Mouse (Mus musculus): Measurements from ENCODE around the gene Reln. TPM values are rescaled to one million over a fixed set of nuclear protein-coding genes. Genes with fewer than 3 reads are reported as not detected.

Gene Reln
- polyA plus RNA-seq, 1 experiment from 2014 or later: 2.4 TPM

- WGBS: 92% methylated on average over 5 of the region's 5 CpGs
Measured at GRCm38 (mm10) chr5:22302309-22302708, 42.2 kb downstream of the Reln start.

GRCm38 (mm10) chr5:22300788-22301187 lies 43.7 kb downstream of the Reln start:
- WGBS: 94% methylated on average over 5 of the region's 5 CpGs

More at GRCm38 (mm10) chr5:22302309-22302708, 42.2 kb downstream of the Reln start:
- H3K36me3 ChIP-seq: no peaks in the 10 kb centered on the region
- DNase-seq (ENCODE audit: low spot score): no peak
- H3K27ac ChIP-seq (replicated peaks): no peak overlapping the region
- no peaks in the 10 kb centered on the region for H3K27me3 ChIP-seq (ENCODE audit: low read depth, poor library complexity, severe bottlenecking)
- no peaks in the 10 kb centered on the region for H3K9me3 ChIP-seq (replicated peaks)
- no peak overlapping the region for H3K4me3 ChIP-seq
- H3K4me1 ChIP-seq: peaks cover 10% of the 10 kb centered on the region

GRCm38 (mm10) chr5:22300046-22300445 lies 44.5 kb downstream of the Reln start:
- no peaks in the 10 kb centered on the region for H3K36me3 ChIP-seq
- no peaks in the 10 kb centered on the region for H3K9me3 ChIP-seq (replicated peaks)
- DNase-seq (ENCODE audit: low spot score): no peak
- no peak overlapping the region for H3K4me3 ChIP-seq
- peaks cover 10% of the 10 kb centered on the region for H3K4me1 ChIP-seq
- H3K27ac ChIP-seq (replicated peaks): no peak overlapping the region
- H3K27me3 ChIP-seq (ENCODE audit: low read depth, poor library complexity, severe bottlenecking): no peaks in the 10 kb centered on the region
- 89% methylated on average over 6 of the region's 6 CpGs for WGBS

More at GRCm38 (mm10) chr5:22300788-22301187, 43.7 kb downstream of the Reln start:
- H3K27ac ChIP-seq (replicated peaks): no peak overlapping the region
- H3K4me3 ChIP-seq: no peak overlapping the region
- DNase-seq (ENCODE audit: low spot score): no peak
- no peaks in the 10 kb centered on the region for H3K27me3 ChIP-seq (ENCODE audit: low read depth, poor library complexity, severe bottlenecking)
- no peaks in the 10 kb centered on the region for H3K9me3 ChIP-seq (replicated peaks)
- peaks cover 10% of the 10 kb centered on the region for H3K4me1 ChIP-seq
- H3K36me3 ChIP-seq: no peaks in the 10 kb centered on the region

- no peaks in the 10 kb centered on the region for H3K4me1 ChIP-seq
Measured at GRCm38 (mm10) chr5:22295161-22295560, 49.3 kb downstream of the Reln start.

GRCm38 (mm10) chr5:22291409-22291808 lies 53.1 kb downstream of the Reln start:
- H3K4me1 ChIP-seq: peaks cover 9% of the 10 kb centered on the region
- no peaks in the 10 kb centered on the region for H3K27me3 ChIP-seq (ENCODE audit: low read depth, poor library complexity, severe bottlenecking)
- DNase-seq (ENCODE audit: low spot score): no peak
- 78% methylated on average over 4 of the region's 4 CpGs for WGBS
- no peaks in the 10 kb centered on the region for H3K36me3 ChIP-seq
- no peaks in the 10 kb centered on the region for H3K9me3 ChIP-seq (replicated peaks)
- H3K27ac ChIP-seq (replicated peaks): no peak overlapping the region
- H3K4me3 ChIP-seq: no peak overlapping the region

More at GRCm38 (mm10) chr5:22295161-22295560, 49.3 kb downstream of the Reln start:
- Histone ChIP-seq H3K36me3 (no peaks in the 10 kb centered on the region), H3K27me3 (ENCODE audit: low read depth, poor library complexity, severe bottlenecking) (no peaks in the 10 kb centered on the region), H3K27ac (replicated peaks) (no peak overlapping the region), H3K9me3 (replicated peaks) (no peaks in the 10 kb centered on the region), H3K4me3 (no peak overlapping the region)
- no peak for DNase-seq (ENCODE audit: low spot score)
- 86% methylated on average over 6 of the region's 6 CpGs for WGBS

- Histone ChIP-seq H3K36me3 (no peaks in the 10 kb centered on the region), H3K9me3 (replicated peaks) (no peaks in the 10 kb centered on the region), H3K4me1 (peaks cover 17% of the 10 kb centered on the region), H3K27me3 (ENCODE audit: low read depth, poor library complexity, severe bottlenecking) (no peaks in the 10 kb centered on the region), H3K27ac (replicated peaks) (no peak overlapping the region), H3K4me3 (no peak overlapping the region)
- no peak for DNase-seq (ENCODE audit: low spot score)
- 84% methylated on average over 4 of the region's 4 CpGs for WGBS
Measured at GRCm38 (mm10) chr5:22285396-22285795, 59.1 kb downstream of the Reln start.

GRCm38 (mm10) chr5:22282141-22282665 lies 62.3 kb downstream of the Reln start:
- H3K36me3 ChIP-seq: no peaks in the 10 kb centered on the region
- 77% methylated on average over 7 of the region's 7 CpGs for WGBS
- no peaks in the 10 kb centered on the region for H3K27me3 ChIP-seq (ENCODE audit: low read depth, poor library complexity, severe bottlenecking)
- H3K4me1 ChIP-seq: peaks cover 7% of the 10 kb centered on the region; the same call in 1 of the 2 replicates
- H3K9me3 ChIP-seq (replicated peaks): no peaks in the 10 kb centered on the region
- no peak overlapping the region for H3K27ac ChIP-seq (replicated peaks)
- no peak for DNase-seq (ENCODE audit: low spot score)
- no peak overlapping the region for H3K4me3 ChIP-seq

- H3K4me3 ChIP-seq: no peak overlapping the region
- no peak overlapping the region for H3K27ac ChIP-seq (replicated peaks)
- WGBS: 81% methylated on average over 2 of the region's 2 CpGs
- H3K4me1 ChIP-seq: peaks cover 7% of the 10 kb centered on the region; the same call in 1 of the 2 replicates
- no peaks in the 10 kb centered on the region for H3K36me3 ChIP-seq
- DNase-seq (ENCODE audit: low spot score): no peak
- no peaks in the 10 kb centered on the region for H3K27me3 ChIP-seq (ENCODE audit: low read depth, poor library complexity, severe bottlenecking)
- H3K9me3 ChIP-seq (replicated peaks): no peaks in the 10 kb centered on the region
Measured at GRCm38 (mm10) chr5:22280534-22281164, 63.9 kb downstream of the Reln start.

GRCm38 (mm10) chr5:22279201-22279600 lies 65.3 kb downstream of the Reln start:
- WGBS: 97% methylated on average over 4 of the region's 4 CpGs
- no peaks in the 10 kb centered on the region for H3K36me3 ChIP-seq
- H3K27me3 ChIP-seq (ENCODE audit: low read depth, poor library complexity, severe bottlenecking): no peaks in the 10 kb centered on the region
- H3K4me3 ChIP-seq: no peak overlapping the region
- no peak for DNase-seq (ENCODE audit: low spot score)
- H3K27ac ChIP-seq (replicated peaks): no peak overlapping the region
- no peaks in the 10 kb centered on the region for H3K9me3 ChIP-seq (replicated peaks)
- H3K4me1 ChIP-seq: peaks cover 7% of the 10 kb centered on the region; the same call in 1 of the 2 replicates

GRCm38 (mm10) chr5:22274134-22274533 lies 70.4 kb downstream of the Reln start:
- Histone ChIP-seq H3K36me3 (no peaks in the 10 kb centered on the region), H3K4me3 (no peak overlapping the region), H3K9me3 (replicated peaks) (no peaks in the 10 kb centered on the region), H3K27ac (replicated peaks) (no peak overlapping the region), H3K4me1 (no peaks in the 10 kb centered on the region), H3K27me3 (ENCODE audit: low read depth, poor library complexity, severe bottlenecking) (no peaks in the 10 kb centered on the region)
- WGBS: 90% methylated on average over 4 of the region's 4 CpGs
- DNase-seq (ENCODE audit: low spot score): no peak

- DNase-seq (ENCODE audit: low spot score): no peak
- Histone ChIP-seq H3K36me3 (no peaks in the 10 kb centered on the region), H3K4me1 (no peaks in the 10 kb centered on the region), H3K4me3 (no peak overlapping the region), H3K9me3 (replicated peaks) (no peaks in the 10 kb centered on the region), H3K27ac (replicated peaks) (no peak overlapping the region), H3K27me3 (ENCODE audit: low read depth, poor library complexity, severe bottlenecking) (no peaks in the 10 kb centered on the region)
- 88% methylated on average over 6 of the region's 6 CpGs for WGBS
Measured at GRCm38 (mm10) chr5:22266489-22267301, 77.8 kb downstream of the Reln start.

- DNase-seq (ENCODE audit: low spot score): no peak
- Histone ChIP-seq H3K4me3 (no peak overlapping the region), H3K36me3 (no peaks in the 10 kb centered on the region), H3K27ac (replicated peaks) (no peak overlapping the region), H3K9me3 (replicated peaks) (no peaks in the 10 kb centered on the region), H3K27me3 (ENCODE audit: low read depth, poor library complexity, severe bottlenecking) (no peaks in the 10 kb centered on the region), H3K4me1 (no peaks in the 10 kb centered on the region; the same call in 1 of the 2 replicates)
- 96% methylated on average over 3 of the region's 3 CpGs for WGBS
Measured at GRCm38 (mm10) chr5:22262351-22262765, 82.1 kb downstream of the Reln start.

- Histone ChIP-seq H3K36me3 (no peaks in the 10 kb centered on the region), H3K27ac (replicated peaks) (no peak overlapping the region), H3K9me3 (replicated peaks) (no peaks in the 10 kb centered on the region), H3K27me3 (ENCODE audit: low read depth, poor library complexity, severe bottlenecking) (no peaks in the 10 kb centered on the region), H3K4me3 (no peak overlapping the region), H3K4me1 (peaks cover 4% of the 10 kb centered on the region)
- 96% methylated on average over 3 of the region's 3 CpGs for WGBS
- DNase-seq (ENCODE audit: low spot score): no peak
Measured at GRCm38 (mm10) chr5:22255346-22255745, 89.2 kb downstream of the Reln start.

Data from midbrain, embryonic 10.5 days (tissue).